Mouse (Mus musculus) bone marrow, adult 2 months (tissue): ENCODE data around the gene Hist1h4f.

Source experiments
- CTCF ChIP-seq: fragments of 200-500 bp; IDR thresholded peaks from 2 replicates; pipeline ENCODE4 v1.5.1; 2011; ENCODE audit warnings: low read length, control low read depth; ENCODE audit not compliant: control insufficient read depth, insufficient read depth
- POLR2A ChIP-seq: fragments of 200-500 bp; IDR thresholded peaks from 2 replicates; pipeline ENCODE4 v1.6.1; 2011; ENCODE audit warnings: low read depth, mild to moderate bottlenecking, control low read depth, low read length, borderline replicate concordance; ENCODE audit not compliant: control insufficient read depth

DNA sequence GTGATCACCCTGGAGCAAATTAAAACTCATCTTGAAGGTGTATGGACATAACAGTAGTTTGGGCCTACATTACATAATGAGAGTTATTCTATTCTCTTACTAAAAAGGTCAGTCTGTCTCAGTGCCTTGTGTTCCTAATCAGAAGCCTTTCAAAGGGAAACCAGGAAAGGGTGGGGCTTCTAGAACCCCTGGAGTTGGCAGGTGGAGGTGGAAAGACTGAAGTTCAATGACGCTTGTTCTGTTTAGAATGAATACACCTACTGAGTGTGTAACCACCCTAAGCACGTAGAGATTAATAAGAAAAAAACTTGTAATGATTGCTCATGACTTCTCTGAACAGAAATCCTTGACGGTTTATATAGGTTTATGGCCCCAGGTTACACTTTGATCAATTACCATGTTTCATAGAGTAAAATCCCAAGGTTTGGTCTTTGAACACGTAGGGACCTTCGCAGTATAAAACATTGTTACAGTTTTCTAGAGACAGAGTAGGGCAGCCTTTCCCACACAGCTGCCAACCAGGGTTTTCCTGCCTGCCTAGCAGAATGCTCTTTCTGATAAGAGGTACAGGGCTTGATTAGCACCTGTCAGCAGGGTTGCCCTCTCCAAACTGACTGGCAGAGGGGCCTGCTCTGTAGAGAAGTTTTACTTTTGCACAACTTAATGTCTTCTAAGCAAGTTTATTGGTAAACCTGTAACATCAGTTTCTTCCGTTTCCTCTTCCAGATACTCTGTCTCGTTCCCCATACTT, 44.3 kb upstream of the Hist1h4f start:
- TF ChIP-seq POLR2A (no peak), CTCF (no peak)
